Mouse (Mus musculus) midbrain, embryonic 16.5 days (tissue): ENCODE results near the gene Stx1b. TPM values are rescaled to one million over a fixed set of nuclear protein-coding genes. Genes with fewer than 3 reads are reported as not detected.

Experiments
- ATAC-seq: fragments of 200-750 bp; cut with Nextera tagmentation; 2 replicates; pipeline ENCODE4 v1.8.0; 2017; ENCODE audit warnings: moderate TSS enrichment
- H3K27ac ChIP-seq: fragments of 300-500 bp; sonication (generic); 2 replicates; pipeline ENCODE4 v1.5.1; 2014; ENCODE audit warnings: mild to moderate bottlenecking, low read length, mixed read lengths
- H3K27me3 ChIP-seq: fragments of 300-500 bp; sonication (generic); 2 replicates; pipeline ENCODE4 v1.6.1; 2014; ENCODE audit warnings: low read depth, low read length, mixed read lengths; ENCODE audit not compliant: control insufficient read depth, insufficient read depth
- H3K36me3 ChIP-seq: fragments of 300-500 bp; sonication (generic); 2 replicates; pipeline ENCODE4 v1.6.1; 2014; ENCODE audit warnings: mild to moderate bottlenecking, low read length, moderate library complexity, mixed read lengths; ENCODE audit not compliant: control insufficient read depth, insufficient read depth
- H3K4me1 ChIP-seq: fragments of 300-500 bp; sonication (generic); 2 replicates; pipeline ENCODE4 v1.6.1; 2014; ENCODE audit warnings: mild to moderate bottlenecking, low read length, mixed read lengths; ENCODE audit not compliant: control insufficient read depth, insufficient read depth
- H3K4me2 ChIP-seq: fragments of 300-500 bp; sonication (generic); 2 replicates; pipeline ENCODE4 v1.6.1; 2014; ENCODE audit warnings: mild to moderate bottlenecking, low read length, mixed read lengths
- H3K4me3 ChIP-seq: fragments of 300-500 bp; sonication (generic); 2 replicates; pipeline ENCODE4 v1.5.1; 2014; ENCODE audit warnings: low read depth, mild to moderate bottlenecking, low read length, moderate library complexity, mixed read lengths
- H3K9ac ChIP-seq: fragments of 300-500 bp; sonication (generic); 2 replicates; pipeline ENCODE4 v1.6.1; 2014; ENCODE audit warnings: low read depth, low read length, mixed read lengths
- H3K9me3 ChIP-seq: fragments of 300-500 bp; sonication (generic); replicated peaks from 2 replicates; pipeline ENCODE4 v1.6.1; 2014; ENCODE audit warnings: mild to moderate bottlenecking, low read length, mixed read lengths; ENCODE audit not compliant: control insufficient read depth, poor library complexity, severe bottlenecking
- WGBS: fragments of 180-500 bp; shearing (Covaris S2); extraction: QIAGEN DNeasy Blood & Tissue Kit; methylation state at CpG from one replicate; pipeline ENCODE4 v1.1.7; 2014; 5-methylcytosine and 5-hydroxymethylcytosine counted together
- polyA plus RNA-seq: library from polyadenylated mRNA; unstranded; fragments of >200 nt; fragmentation: Nextera tagmentation; extraction: Ambion mirVana; gene quantifications from 2 replicates; pipeline ENCODE4 v1.2.1, GENCODE M21; 2015

Stx1b gene
- polyA plus RNA-seq, 1 experiment from 2014 or later, result 82.2 TPM

DNA sequence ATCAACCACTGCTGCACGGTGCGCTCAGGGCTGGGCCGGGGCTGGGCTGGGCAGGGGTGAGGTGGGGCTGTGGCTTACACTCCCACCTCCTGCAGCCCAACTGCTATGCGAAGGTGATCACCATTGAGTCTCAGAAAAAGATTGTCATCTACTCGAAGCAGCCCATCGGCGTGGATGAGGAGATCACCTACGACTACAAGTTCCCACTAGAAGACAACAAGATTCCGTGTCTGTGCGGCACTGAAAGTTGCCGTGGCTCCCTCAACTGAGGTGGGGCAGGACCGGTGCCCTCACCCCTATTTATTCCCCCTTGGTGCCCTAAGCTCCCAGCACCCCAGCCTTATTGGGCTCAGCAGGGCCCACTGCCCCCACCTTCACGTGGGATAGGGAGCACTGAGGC is 25.1 kb downstream of the Stx1b start:
- Histone ChIP-seq H3K9ac (no peak overlapping the region), H3K9me3 (no peaks in the 10 kb centered on the region), H3K4me1 (no peaks in the 10 kb centered on the region; the same call in 1 of the 2 replicates), H3K27me3 (no peaks in the 10 kb centered on the region), H3K36me3 (peaks cover 45% of the 10 kb centered on the region), H3K4me3 (no peak overlapping the region), H3K27ac (no peak overlapping the region), H3K4me2 (no peak overlapping the region)
- ATAC-seq, result no peak
- WGBS, result 91% methylated on average over 13 of the region's 13 CpGs

GRCm38 (mm10) chr7:127798591-127798990 is 25.8 kb downstream of the Stx1b start:
- H3K9me3 ChIP-seq, result no peaks in the 10 kb centered on the region
- H3K36me3 ChIP-seq, result peaks cover 46% of the 10 kb centered on the region
- no peak overlapping the region for H3K4me3 ChIP-seq
- no peak overlapping the region for H3K27ac ChIP-seq
- 88% methylated on average over 4 of the region's 4 CpGs for WGBS
- no peaks in the 10 kb centered on the region; the same call in 1 of the 2 replicates for H3K4me1 ChIP-seq
- H3K9ac ChIP-seq, result no peak overlapping the region
- ATAC-seq, result no peak
- H3K4me2 ChIP-seq, result no peak overlapping the region
- H3K27me3 ChIP-seq, result no peaks in the 10 kb centered on the region

- H3K27ac ChIP-seq, result no peak overlapping the region
- 96% methylated on average over 23 of the region's 23 CpGs for WGBS
- no peak overlapping the region for H3K4me3 ChIP-seq
- no peak overlapping the region for H3K9ac ChIP-seq
- ATAC-seq, result no peak
- H3K9me3 ChIP-seq, result no peaks in the 10 kb centered on the region
- H3K27me3 ChIP-seq, result no peaks in the 10 kb centered on the region
- H3K36me3 ChIP-seq, result peaks cover 53% of the 10 kb centered on the region
- H3K4me1 ChIP-seq, result no peaks in the 10 kb centered on the region; the same call in 1 of the 2 replicates
- H3K4me2 ChIP-seq, result no peak overlapping the region
These were observed 27.1 kb downstream of the Stx1b start for GRCm38 (mm10) chr7:127797076-127797845.

GRCm38 (mm10) chr7:127785308-127785707 is 39.0 kb downstream of the Stx1b start, which contains the start of gene Gm49388:
Gene Gm49388 (plus strand): TSS chr7:127785608.
- no peaks in the 10 kb centered on the region for H3K4me1 ChIP-seq
- H3K27me3 ChIP-seq, result no peaks in the 10 kb centered on the region
- H3K4me2 ChIP-seq, result no peak within 1 kb of the TSS
- no peak within 1 kb of the TSS for H3K27ac ChIP-seq
- H3K9me3 ChIP-seq, result no peaks in the 10 kb centered on the region
- 96% methylated on average over 7 of the region's 7 CpGs for WGBS
- H3K9ac ChIP-seq, result no peak within 1 kb of the TSS
- H3K36me3 ChIP-seq, result peaks cover 67% of the 10 kb centered on the region
- H3K4me3 ChIP-seq, result no peak within 1 kb of the TSS
- no peak for ATAC-seq

DNA sequence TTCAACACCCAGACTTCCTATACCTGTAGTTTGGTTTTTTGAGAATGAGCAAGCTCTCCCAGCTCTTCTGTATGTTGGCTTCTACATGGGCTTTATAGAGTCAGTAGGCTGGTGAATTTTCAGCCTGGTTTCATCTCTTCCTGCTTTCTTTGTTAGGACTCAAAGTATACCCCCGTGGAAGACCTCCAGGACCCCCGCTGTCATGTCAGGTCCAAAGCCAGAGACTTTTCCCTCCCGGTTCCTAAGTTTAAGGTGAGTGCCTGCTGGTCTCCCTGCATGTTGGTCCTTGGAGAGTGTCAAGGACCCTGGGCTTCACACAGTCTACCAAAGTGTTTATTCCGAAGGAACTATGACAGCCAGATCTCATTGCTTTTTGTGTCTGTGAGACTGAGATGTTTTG is 46.0 kb downstream of the Stx1b start:
- H3K36me3 ChIP-seq, result peaks cover 20% of the 10 kb centered on the region
- no peaks in the 10 kb centered on the region for H3K9me3 ChIP-seq
- no peaks in the 10 kb centered on the region for H3K27me3 ChIP-seq
- peak overlapping the region; percentile 86 for H3K4me3 ChIP-seq
- 83% methylated on average over 4 of the region's 4 CpGs for WGBS
- no peak overlapping the region for H3K27ac ChIP-seq
- H3K9ac ChIP-seq, result peak overlapping the region; percentile 91
- H3K4me1 ChIP-seq, result peaks cover 10% of the 10 kb centered on the region
- ATAC-seq, result no peak
- peak overlapping the region; percentile 92 for H3K4me2 ChIP-seq

DNA sequence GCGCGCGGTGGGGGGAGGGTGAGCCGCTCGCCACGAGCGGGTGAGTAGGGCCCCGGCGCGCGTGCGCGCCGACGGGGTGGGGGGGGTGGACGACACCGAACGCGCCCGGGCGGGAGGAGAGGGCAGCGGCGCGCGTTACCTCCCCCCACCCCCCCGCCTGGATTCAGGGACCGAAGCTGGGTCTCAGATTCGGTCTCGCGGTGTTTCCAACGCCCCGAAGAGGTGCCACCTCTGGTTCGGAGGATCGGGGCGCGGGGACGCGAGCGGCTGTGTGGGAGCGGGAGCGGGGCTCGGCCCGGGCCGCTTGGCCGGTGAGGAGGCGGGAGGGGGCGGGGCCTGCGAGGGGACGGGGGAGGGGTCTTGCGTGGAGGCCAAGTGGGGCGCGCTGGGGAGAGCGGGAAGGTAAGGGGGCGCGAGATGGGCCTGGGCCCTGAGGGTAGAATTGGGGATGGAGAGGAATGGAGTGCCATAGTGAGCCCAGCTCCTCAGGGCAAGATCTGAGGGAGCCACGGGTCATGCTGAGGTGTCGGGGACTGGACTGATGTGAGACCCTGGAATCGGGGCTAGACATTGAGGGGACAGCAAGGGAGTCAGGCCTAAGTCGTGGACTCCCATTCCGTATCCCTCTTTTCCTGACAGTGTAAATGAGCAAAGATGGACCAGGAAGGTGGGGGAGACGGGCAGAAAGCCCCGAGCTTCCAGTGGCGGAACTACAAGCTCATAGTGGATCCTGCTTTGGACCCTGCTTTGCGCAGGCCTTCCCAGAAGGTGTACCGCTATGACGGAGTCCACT is 46.7 kb downstream of the Stx1b start:
- Histone ChIP-seq H3K36me3 (peaks cover 18% of the 10 kb centered on the region), H3K4me2 (peak overlapping the region; percentile 92), H3K4me3 (peak overlapping the region; percentile 86), H3K9ac (peak overlapping the region; percentile 91), H3K27ac (peak overlapping the region; percentile 98), H3K4me1 (peaks cover 10% of the 10 kb centered on the region), H3K27me3 (no peaks in the 10 kb centered on the region), H3K9me3 (no peaks in the 10 kb centered on the region)
- 4% methylated on average over 35 of the region's 66 CpGs for WGBS
- peak; percentile 33; the same call in 1 of the 2 replicates for ATAC-seq

GRCm38 (mm10) chr7:127776878-127777473 is 47.4 kb downstream of the Stx1b start:
- Histone ChIP-seq H3K9ac (peak overlapping the region; percentile 91), H3K27ac (peak overlapping the region; percentile 98), H3K4me1 (peaks cover 10% of the 10 kb centered on the region), H3K4me3 (peak overlapping the region; percentile 86), H3K4me2 (peak overlapping the region; percentile 63), H3K9me3 (no peaks in the 10 kb centered on the region), H3K27me3 (no peaks in the 10 kb centered on the region), H3K36me3 (peaks cover 12% of the 10 kb centered on the region)
- under 1% methylated on average over 56 of the region's 70 CpGs for WGBS
- ATAC-seq, result peak; percentile 93

- Histone ChIP-seq H3K4me3 (peak within 1 kb of the TSS; percentile 86), H3K9ac (peak within 1 kb of the TSS; percentile 91), H3K27ac (peak within 1 kb of the TSS; percentile 98), H3K27me3 (no peaks in the 10 kb centered on the region), H3K36me3 (peaks cover 8% of the 10 kb centered on the region), H3K4me2 (peak within 1 kb of the TSS; percentile 92), H3K4me1 (peaks cover 10% of the 10 kb centered on the region), H3K9me3 (no peaks in the 10 kb centered on the region)
- 0% methylated on average over 23 of the region's 23 CpGs for WGBS
- peak; percentile 67 for ATAC-seq
These were observed 47.9 kb downstream of the Stx1b start, which contains the start of gene Setd1a for GRCm38 (mm10) chr7:127776426-127776825. Gene Setd1a (plus strand): TSS chr7:127776670.
